Mouse (Mus musculus): ENCODE results near the gene Rassf3.

Gene Rassf3

GRCm38 (mm10) chr10:121476190-121476967 lies at the start of gene Rassf3:
Gene Rassf3, minus strand, starts transcription at chr10:121476347.
- WGBS = 1% methylated on average over 62 of the region's 62 CpGs

GRCm38 (mm10) chr10:121520923-121521585 lies 44.9 kb upstream of the Rassf3 start:
- 52% methylated on average over 12 of the region's 12 CpGs for WGBS

DNA sequence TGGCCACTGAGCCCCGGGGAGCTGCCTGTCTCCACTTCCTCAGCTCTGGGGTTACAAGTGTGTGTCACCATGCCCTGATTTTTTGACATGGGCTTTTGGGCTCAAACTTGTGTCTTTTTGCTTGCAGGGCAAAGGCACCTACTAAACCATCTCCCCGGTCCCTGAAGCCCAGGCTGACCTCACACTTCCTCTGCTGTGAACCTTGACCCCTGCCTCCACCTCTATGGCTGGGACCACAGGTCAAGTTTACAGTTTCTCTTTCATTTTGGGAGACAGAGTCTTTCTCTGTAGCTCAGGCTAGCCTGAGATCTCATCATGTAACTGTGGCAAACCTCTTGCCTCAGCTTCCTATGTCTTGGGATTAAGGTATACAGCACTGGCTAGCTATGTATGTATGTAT lies 43.6 kb upstream of the Rassf3 start:
- WGBS = 70% methylated on average over 2 of the region's 2 CpGs

- WGBS = 33% methylated on average over 18 of the region's 18 CpGs
These were observed 40.0 kb upstream of the Rassf3 start for GRCm38 (mm10) chr10:121516008-121516600.

- 64% methylated on average over 24 of the region's 24 CpGs for WGBS
These were observed 33.9 kb upstream of the Rassf3 start for GRCm38 (mm10) chr10:121509751-121510643.

DNA sequence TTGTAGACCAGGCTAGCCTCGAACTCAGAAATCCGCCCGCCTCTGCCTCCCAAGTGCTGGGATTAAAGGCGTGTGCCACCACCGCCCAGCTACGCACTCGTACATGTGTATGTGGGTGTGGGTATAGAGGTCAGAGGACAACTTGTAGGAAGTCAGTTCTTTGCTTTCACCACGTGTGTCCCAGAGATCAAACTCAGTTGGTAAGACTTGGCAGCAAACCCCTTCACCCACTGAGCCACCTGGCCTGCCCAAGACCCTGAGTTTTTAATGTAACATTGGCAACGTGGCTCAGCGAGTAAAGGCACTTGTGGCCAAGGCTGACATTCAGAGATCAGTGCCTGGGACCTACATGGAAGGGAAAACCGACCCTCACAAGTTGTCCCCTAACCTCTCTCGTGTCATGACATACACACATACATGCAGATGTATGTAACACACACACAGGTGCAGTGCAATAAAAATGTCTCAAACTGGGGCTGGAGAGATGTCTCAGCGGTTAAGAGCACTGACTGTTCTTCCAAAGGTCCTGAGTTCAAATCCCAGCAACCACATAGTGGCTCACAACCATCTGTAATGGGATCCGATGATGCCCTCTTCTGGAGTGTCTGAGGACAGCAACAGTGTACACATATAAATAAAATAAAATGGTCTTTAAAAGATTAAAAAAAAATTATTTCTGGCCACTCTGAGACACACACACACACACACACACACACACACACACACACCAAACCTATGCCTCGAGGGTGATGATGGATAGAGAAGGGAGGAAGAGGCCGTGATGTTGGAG lies 31.8 kb upstream of the Rassf3 start:
- 88% methylated on average over 16 of the region's 16 CpGs for WGBS

- WGBS = 45% methylated on average over 29 of the region's 29 CpGs
These were observed 30.8 kb upstream of the Rassf3 start for GRCm38 (mm10) chr10:121506731-121507583.

GRCm38 (mm10) chr10:121505929-121506328 lies 29.8 kb upstream of the Rassf3 start:
- 49% methylated on average over 7 of the region's 7 CpGs for WGBS

GRCm38 (mm10) chr10:121504973-121505911 lies 29.1 kb upstream of the Rassf3 start:
- 10% methylated on average over 35 of the region's 35 CpGs for WGBS

GRCm38 (mm10) chr10:121501160-121501559 lies 25.0 kb upstream of the Rassf3 start:
- 76% methylated on average over 5 of the region's 5 CpGs for WGBS

DNA sequence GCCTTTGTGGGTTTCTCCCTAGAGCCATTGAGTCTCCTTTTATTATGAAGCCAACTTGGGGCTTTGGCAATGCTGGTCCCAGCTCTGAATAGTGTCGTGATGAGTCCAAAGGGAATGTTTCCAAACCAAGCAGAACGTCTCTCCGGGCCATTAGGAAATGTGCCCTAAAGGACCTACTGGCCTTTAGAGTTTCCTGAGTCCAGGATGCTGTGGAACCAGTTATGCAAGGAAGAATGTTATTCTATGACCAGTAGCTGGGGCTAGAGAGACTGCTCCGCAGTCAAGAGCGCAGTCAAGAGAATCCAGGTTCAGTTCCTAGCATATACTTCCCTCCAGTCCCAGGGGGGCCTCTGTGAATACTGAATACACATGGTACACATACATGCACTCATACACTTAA lies 23.9 kb upstream of the Rassf3 start:
- WGBS = 65% methylated on average over 5 of the region's 5 CpGs

GRCm38 (mm10) chr10:121499063-121499462 lies 22.9 kb upstream of the Rassf3 start:
- 47% methylated on average over 2 of the region's 2 CpGs for WGBS

- WGBS = 56% methylated on average over 8 of the region's 8 CpGs
These were observed 22.3 kb upstream of the Rassf3 start for GRCm38 (mm10) chr10:121498481-121498904.

- WGBS = 59% methylated on average over 7 of the region's 7 CpGs
These were observed 21.8 kb upstream of the Rassf3 start for GRCm38 (mm10) chr10:121497968-121498367.

DNA sequence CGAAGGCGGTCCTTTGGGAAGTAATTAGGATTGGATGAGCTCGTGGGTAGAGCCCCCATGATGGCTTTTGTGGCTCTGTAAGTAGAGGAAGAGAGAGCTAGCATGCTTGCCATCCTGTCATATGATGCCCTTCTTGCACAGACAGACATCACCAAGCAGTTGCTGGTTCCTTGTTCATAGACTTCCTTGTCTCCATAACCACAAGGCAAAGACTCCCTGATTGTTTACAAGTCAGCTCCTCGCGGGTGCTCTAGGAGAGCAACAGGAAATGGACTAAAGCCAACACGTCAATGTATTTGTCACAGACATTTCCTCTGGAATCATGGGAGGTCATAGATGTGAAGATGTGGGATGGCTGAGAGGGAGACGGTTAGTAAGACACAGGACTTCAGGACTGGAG lies 20.5 kb upstream of the Rassf3 start:
- WGBS = 71% methylated on average over 7 of the region's 7 CpGs

GRCm38 (mm10) chr10:121494163-121494425 lies 17.9 kb upstream of the Rassf3 start:
- 92% methylated on average over 2 of the region's 2 CpGs for WGBS

DNA sequence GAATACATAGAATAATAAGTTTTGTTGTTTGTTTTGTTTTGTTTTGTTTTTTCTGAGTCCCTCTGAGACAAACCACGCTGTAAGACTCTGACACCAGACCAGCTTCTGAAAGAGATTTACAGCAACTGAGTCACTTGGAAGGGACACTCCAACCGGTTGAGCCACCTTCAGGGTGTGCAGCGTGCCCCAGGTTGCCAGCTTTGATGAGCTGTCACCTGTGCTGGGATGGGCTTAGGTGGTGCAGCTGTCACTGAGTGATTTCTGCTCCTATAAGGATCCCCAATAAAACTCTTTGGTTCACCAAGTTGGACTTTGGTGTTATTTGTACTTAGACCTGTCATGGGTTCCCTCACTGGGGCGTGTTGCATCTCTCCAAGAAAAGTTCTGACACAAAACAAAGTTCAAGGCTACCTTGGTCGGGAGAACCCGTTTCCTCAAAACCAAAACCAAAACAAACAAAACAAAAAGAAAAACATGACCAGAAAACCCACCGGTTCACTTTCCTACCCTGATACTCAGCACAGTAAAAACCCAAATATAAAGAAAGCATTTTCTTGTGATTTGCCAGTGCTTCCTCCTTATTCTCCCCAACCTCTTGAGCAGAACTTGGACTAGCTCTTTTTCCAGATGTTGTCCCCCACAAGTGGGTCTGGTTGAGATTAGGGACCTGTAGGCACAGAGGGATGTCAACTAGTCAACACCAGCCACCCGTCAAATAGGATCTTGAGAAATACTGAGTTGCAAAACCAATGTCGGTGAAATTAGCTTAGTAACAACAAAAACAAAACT lies 17.4 kb upstream of the Rassf3 start:
- 79% methylated on average over 9 of the region's 9 CpGs for WGBS

DNA sequence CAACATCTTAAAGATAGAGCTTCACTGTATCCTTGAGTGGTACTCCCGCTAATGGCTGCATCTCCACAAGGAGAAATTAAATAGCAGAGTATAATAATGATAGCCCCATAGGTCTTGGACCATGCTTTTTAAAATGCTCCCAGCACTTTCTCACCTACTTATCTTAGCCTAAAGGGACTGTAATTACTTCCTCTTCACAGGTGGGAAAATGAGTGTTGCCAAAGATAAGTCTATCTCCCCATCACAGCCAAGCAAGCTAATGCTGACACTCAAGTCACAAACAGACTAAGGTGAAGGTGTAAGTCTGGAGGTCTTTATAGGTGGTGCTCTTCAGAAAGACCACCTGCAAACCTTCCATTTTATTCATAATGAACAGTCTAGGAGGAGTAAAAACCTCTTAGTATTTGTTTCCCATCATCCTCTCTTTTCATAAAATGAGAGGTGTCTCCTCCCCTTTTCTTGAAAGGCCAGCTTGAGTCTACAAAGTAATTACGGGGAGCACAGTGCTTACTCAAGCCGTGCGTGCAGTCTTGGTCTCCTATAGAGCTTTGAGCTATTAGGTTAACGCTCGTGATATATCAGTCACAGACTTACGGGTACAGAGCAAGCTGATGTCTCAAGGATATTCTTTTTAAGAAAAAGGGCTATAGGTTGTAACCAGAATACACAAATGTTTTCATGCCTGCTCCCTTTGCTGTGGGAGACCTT lies 16.6 kb upstream of the Rassf3 start:
- 89% methylated on average over 7 of the region's 7 CpGs for WGBS
